Mouse (Mus musculus) erythroblast, embryonic 14.5 days (primary cell): ENCODE measurements around the gene Otud7a.

ENCODE experiments used
- GATA1 ChIP-seq: IDR thresholded peaks from 2 replicates; pipeline ENCODE4 v1.6.1; 2012; ENCODE audit warnings: low read length, inconsistent platforms, mixed read lengths
- TAL1 ChIP-seq: IDR thresholded peaks from 3 replicates; pipeline ENCODE4 v1.6.1; 2012; ENCODE audit warnings: low read length, inconsistent platforms, mixed read lengths

GRCm38 (mm10) chr7:63720682-63721081 lies 276.1 kb downstream of the Otud7a start:
- TF ChIP-seq TAL1 (no peak), GATA1 (no peak)
